Mouse (Mus musculus) forebrain, embryonic 10.5 days (tissue): ENCODE data around the gene Dhrs3. TPM values are rescaled to one million over a fixed set of nuclear protein-coding genes. Genes with fewer than 3 reads are reported as not detected.
A peak's percentile ranks its signal among the peaks of the same experiment; 100 is the strongest.

Source experiments
- DNase-seq: peaks from one replicate; pipeline ENCODE4 v3.0.0-alpha.2; 2017; ENCODE audit warnings: low spot score; ENCODE audit errors: extremely low spot score
- H3K27ac ChIP-seq: fragments of 300-500 bp; sonication (generic); 2 replicates; pipeline ENCODE4 v1.5.1; 2016; ENCODE audit warnings: mild to moderate bottlenecking
- H3K27me3 ChIP-seq: fragments of 300-500 bp; sonication (generic); 2 replicates; pipeline ENCODE4 v1.6.1; 2016; ENCODE audit warnings: mild to moderate bottlenecking; ENCODE audit not compliant: poor library complexity, severe bottlenecking
- H3K36me3 ChIP-seq: fragments of 300-500 bp; sonication (generic); replicated peaks from 2 replicates; pipeline ENCODE4 v1.6.1; 2016; ENCODE audit warnings: mild to moderate bottlenecking, moderate library complexity
- H3K4me1 ChIP-seq: fragments of 300-500 bp; sonication (generic); 2 replicates; pipeline ENCODE4 v1.6.1; 2016
- H3K4me3 ChIP-seq: fragments of 300-500 bp; sonication (generic); 2 replicates; pipeline ENCODE4 v1.5.1; 2016; ENCODE audit warnings: mild to moderate bottlenecking, moderate library complexity
- H3K9me3 ChIP-seq: fragments of 300-500 bp; sonication (generic); 2 replicates; pipeline ENCODE4 v1.6.1; 2016; ENCODE audit warnings: mild to moderate bottlenecking, moderate library complexity
- WGBS: fragments of 180-500 bp; shearing (Covaris S2); methylation state at CpG from one replicate; pipeline ENCODE4 v1.1.7; 2016; 5-methylcytosine and 5-hydroxymethylcytosine counted together
- polyA plus RNA-seq: library from polyadenylated mRNA; unstranded; fragments of >200 nt; fragmentation: Nextera tagmentation; extraction: Ambion mirVana; gene quantifications from 2 replicates; pipeline ENCODE4 v1.2.1, GENCODE M21; 2016

Gene Dhrs3
- polyA plus RNA-seq: 12.2 and 15.3 TPM in 2 replicates

- Histone ChIP-seq H3K9me3 (no peaks in the 10 kb centered on the region), H3K4me1 (peaks cover 50% of the 10 kb centered on the region), H3K27ac (peak within 1 kb of the TSS; percentile 72), H3K4me3 (peak within 1 kb of the TSS; percentile 58), H3K27me3 (peaks cover 44% of the 10 kb centered on the region), H3K36me3 (no peaks in the 10 kb centered on the region)
- peak; percentile 78 for DNase-seq
- under 1% methylated on average over 54 of the region's 55 CpGs for WGBS
These were observed at the start of gene Dhrs3 for GRCm38 (mm10) chr4:144892133-144892936. Gene Dhrs3 (plus strand): TSS chr4:144892827.

DNA sequence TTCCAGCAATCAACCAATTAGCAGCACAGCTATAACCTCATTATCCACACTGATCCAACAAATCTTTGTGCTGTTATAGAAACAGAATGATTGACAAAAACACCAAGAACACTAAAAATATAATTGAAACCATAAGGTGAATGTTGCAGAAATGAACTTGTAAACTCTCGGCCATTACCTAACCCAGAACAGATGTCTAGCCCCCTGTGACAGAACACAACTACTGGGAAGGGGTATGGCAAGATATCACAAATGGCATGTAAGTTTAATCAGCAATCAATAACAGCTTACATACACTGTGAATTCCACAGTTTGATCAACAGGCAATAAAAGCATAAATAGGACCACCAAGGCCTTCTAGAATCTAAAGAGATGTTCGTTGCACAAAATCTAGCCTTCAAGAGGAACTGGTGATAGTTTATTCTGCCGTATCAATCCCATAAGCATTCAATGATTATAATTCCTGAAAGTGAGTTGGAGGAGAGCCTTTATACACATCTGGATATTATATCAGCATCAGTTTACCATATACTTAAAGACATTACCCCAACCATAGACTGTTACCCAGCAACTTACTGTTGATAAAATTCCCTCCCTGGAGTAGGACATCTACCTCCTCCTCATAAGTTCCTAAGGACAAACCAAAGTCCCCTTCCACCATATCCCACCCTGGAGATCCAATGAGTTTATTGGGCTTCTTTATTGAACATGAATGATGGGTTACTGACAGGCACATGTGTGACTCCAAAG is 30.7 kb upstream of the Dhrs3 start:
- DNase-seq: no peak
- 77% methylated on average over 3 of the region's 3 CpGs for WGBS

DNA sequence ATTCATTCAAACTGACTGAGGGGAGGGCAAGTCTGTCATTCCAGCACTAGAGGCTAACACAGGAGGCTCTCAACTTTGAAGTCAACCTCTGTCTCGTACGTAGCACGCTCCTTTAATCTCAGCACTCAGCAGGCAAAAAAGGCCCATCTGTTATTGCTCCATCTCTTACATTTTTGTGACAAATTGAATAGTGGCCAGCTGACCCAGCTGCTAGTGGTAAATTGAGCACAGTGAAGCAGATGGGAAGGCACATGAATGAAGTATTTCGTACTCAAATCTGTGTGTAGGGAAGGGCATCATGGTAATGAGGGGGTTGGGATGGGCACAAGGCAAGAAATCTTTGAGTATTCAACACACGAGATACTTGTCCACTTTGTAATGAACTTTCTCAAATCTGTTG is 24.7 kb upstream of the Dhrs3 start:
- 88% methylated on average over 5 of the region's 5 CpGs for WGBS
- Histone ChIP-seq H3K4me1 (no peaks in the 10 kb centered on the region), H3K27me3 (no peaks in the 10 kb centered on the region), H3K27ac (no peak overlapping the region), H3K4me3 (no peak overlapping the region), H3K9me3 (no peaks in the 10 kb centered on the region), H3K36me3 (no peaks in the 10 kb centered on the region)
- DNase-seq: no peak

More for the DNA sequence above, 30.7 kb upstream of the Dhrs3 start:
- Histone ChIP-seq H3K27me3 (no peaks in the 10 kb centered on the region), H3K4me3 (no peak overlapping the region), H3K27ac (no peak overlapping the region), H3K4me1 (no peaks in the 10 kb centered on the region), H3K9me3 (no peaks in the 10 kb centered on the region), H3K36me3 (no peaks in the 10 kb centered on the region)

- no peak for DNase-seq
- no peak overlapping the region for H3K4me3 ChIP-seq
- H3K27ac ChIP-seq: no peak overlapping the region
- WGBS: 94% methylated on average over 4 of the region's 4 CpGs
- H3K27me3 ChIP-seq: no peaks in the 10 kb centered on the region
- H3K36me3 ChIP-seq: no peaks in the 10 kb centered on the region
- no peaks in the 10 kb centered on the region for H3K9me3 ChIP-seq
- H3K4me1 ChIP-seq: no peaks in the 10 kb centered on the region
These were observed 24.0 kb upstream of the Dhrs3 start for GRCm38 (mm10) chr4:144868584-144868983.

DNA sequence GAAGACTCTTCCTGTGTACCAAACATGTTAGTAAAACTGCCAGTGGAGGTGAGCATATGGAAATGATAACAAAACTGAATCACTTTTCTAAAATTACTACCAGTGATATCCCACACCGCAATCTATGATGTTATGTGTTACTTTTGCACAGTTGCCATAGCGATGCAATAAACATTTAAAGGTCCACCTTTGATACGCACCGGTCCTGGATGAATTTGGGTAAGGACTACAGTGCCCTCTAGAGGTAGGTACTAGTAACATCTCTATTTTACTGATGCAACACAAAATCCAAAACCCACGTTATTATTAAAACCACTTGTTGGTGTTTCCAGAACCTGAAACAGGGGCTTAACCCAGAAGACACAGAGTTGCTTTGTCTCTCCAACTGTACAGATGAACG is 19.7 kb upstream of the Dhrs3 start:
- 44% methylated on average over 6 of the region's 6 CpGs for WGBS
- H3K36me3 ChIP-seq: no peaks in the 10 kb centered on the region
- no peak overlapping the region for H3K4me3 ChIP-seq
- H3K4me1 ChIP-seq: no peaks in the 10 kb centered on the region
- no peak overlapping the region for H3K27ac ChIP-seq
- no peaks in the 10 kb centered on the region for H3K9me3 ChIP-seq
- no peak for DNase-seq
- no peaks in the 10 kb centered on the region for H3K27me3 ChIP-seq

GRCm38 (mm10) chr4:144875576-144876093 is 17.0 kb upstream of the Dhrs3 start:
- H3K4me1 ChIP-seq: no peaks in the 10 kb centered on the region
- H3K4me3 ChIP-seq: no peak overlapping the region
- 82% methylated on average over 2 of the region's 2 CpGs for WGBS

DNA sequence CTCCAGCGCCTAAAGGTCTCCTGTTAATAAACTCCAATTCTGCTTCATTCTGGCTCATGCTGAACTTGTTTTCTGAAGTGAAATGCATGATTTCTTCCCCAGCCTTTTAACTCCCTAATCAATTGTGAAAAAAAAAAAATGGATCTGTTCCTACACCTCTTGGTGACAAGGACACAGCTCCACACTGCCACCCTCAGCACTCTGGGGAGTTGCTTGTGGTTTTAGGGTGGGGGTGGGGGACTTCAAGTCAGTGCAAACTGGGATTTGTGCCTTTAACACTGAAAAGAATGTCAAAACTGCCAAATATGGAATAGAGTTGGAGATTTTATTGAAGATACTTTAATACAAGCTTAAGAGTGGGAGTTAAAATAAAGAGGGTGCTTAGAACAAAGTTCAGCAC is 13.1 kb upstream of the Dhrs3 start:
- H3K27me3 ChIP-seq: no peaks in the 10 kb centered on the region
- H3K4me3 ChIP-seq: no peak overlapping the region
- H3K36me3 ChIP-seq: no peaks in the 10 kb centered on the region
- H3K27ac ChIP-seq: no peak overlapping the region
- no peaks in the 10 kb centered on the region for H3K9me3 ChIP-seq
- no peak for DNase-seq
- H3K4me1 ChIP-seq: no peaks in the 10 kb centered on the region
- WGBS: 70% methylated on average over 1 of the region's 1 CpGs

More at GRCm38 (mm10) chr4:144875576-144876093, 17.0 kb upstream of the Dhrs3 start:
- Histone ChIP-seq H3K36me3 (no peaks in the 10 kb centered on the region), H3K9me3 (no peaks in the 10 kb centered on the region), H3K27me3 (no peaks in the 10 kb centered on the region), H3K27ac (no peak overlapping the region)
- no peak for DNase-seq

DNA sequence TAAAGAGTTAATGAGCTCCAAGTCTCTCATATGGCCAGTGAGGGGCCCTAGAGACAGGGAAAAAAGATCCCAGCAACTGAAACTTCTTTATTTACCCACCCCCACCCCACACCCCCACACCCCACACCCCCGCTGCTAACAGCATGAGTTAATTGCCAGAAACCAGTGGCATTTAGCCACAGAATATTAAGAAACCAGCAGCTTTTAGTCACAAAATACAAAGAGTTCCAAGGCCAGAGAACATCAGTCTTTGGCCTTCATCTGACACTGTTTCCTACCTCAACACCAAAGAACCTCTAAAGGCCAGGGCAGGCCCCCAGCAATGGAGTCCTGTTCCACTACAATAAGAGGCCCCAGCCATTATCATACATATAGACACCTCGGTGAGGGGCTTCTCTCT is 11.3 kb upstream of the Dhrs3 start:
- DNase-seq: no peak
- Histone ChIP-seq H3K27ac (no peak overlapping the region), H3K4me1 (no peaks in the 10 kb centered on the region), H3K27me3 (no peaks in the 10 kb centered on the region), H3K36me3 (no peaks in the 10 kb centered on the region), H3K9me3 (no peaks in the 10 kb centered on the region), H3K4me3 (no peak overlapping the region)
- WGBS: 73% methylated on average over 2 of the region's 2 CpGs

- 73% methylated on average over 8 of the region's 8 CpGs for WGBS
- Histone ChIP-seq H3K9me3 (no peaks in the 10 kb centered on the region), H3K27me3 (no peaks in the 10 kb centered on the region), H3K4me3 (no peak overlapping the region), H3K27ac (no peak overlapping the region), H3K36me3 (no peaks in the 10 kb centered on the region), H3K4me1 (no peaks in the 10 kb centered on the region)
- no peak for DNase-seq
These were observed 9.7 kb upstream of the Dhrs3 start for GRCm38 (mm10) chr4:144882881-144883331.

GRCm38 (mm10) chr4:144886460-144886859 is 6.2 kb upstream of the Dhrs3 start:
- H3K27ac ChIP-seq: no peak overlapping the region
- H3K4me1 ChIP-seq: peaks cover 8% of the 10 kb centered on the region
- 79% methylated on average over 6 of the region's 6 CpGs for WGBS
- no peak overlapping the region for H3K4me3 ChIP-seq
- H3K9me3 ChIP-seq: no peaks in the 10 kb centered on the region
- peaks cover 9% of the 10 kb centered on the region for H3K27me3 ChIP-seq
- DNase-seq: no peak
- H3K36me3 ChIP-seq: no peaks in the 10 kb centered on the region

GRCm38 (mm10) chr4:144888750-144889149 is 3.9 kb upstream of the Dhrs3 start:
- Histone ChIP-seq H3K36me3 (no peaks in the 10 kb centered on the region), H3K27me3 (peaks cover 22% of the 10 kb centered on the region), H3K27ac (no peak overlapping the region), H3K4me3 (no peak overlapping the region), H3K9me3 (no peaks in the 10 kb centered on the region), H3K4me1 (peaks cover 24% of the 10 kb centered on the region)
- no peak for DNase-seq
- 90% methylated on average over 4 of the region's 4 CpGs for WGBS

GRCm38 (mm10) chr4:144889505-144890301 is 2.9 kb upstream of the Dhrs3 start:
- peaks cover 32% of the 10 kb centered on the region for H3K27me3 ChIP-seq
- DNase-seq: no peak
- 77% methylated on average over 9 of the region's 9 CpGs for WGBS
- H3K4me3 ChIP-seq: no peak overlapping the region
- no peaks in the 10 kb centered on the region for H3K9me3 ChIP-seq
- H3K27ac ChIP-seq: no peak overlapping the region
- no peaks in the 10 kb centered on the region for H3K36me3 ChIP-seq
- peaks cover 34% of the 10 kb centered on the region for H3K4me1 ChIP-seq
